Mouse (Mus musculus) adipose tissue, adult 10 weeks (tissue): Measurements from ENCODE around the gene Mterf2. TPM values are rescaled to one million over a fixed set of nuclear protein-coding genes. Genes with fewer than 3 reads are reported as not detected.

Experiments
- polyA plus RNA-seq: library from polyadenylated mRNA; stranded (reverse); fragments of 350-450 nt; fragmentation: Illumina TruSeq; extraction: RNeasy Lipid Tissue Mini Kit (QIAGEN cat#74804); gene quantifications from one replicate; pipeline ENCODE4 v1.2.3, GENCODE M21; 2014; ENCODE audit warnings: low read depth, low replicate concordance

Mterf2 gene
- 9.0 TPM for polyA plus RNA-seq

GRCm38 (mm10) chr10:85127395-85128287 lies at the start of gene Mterf2:
TSS of gene Mterf2 (minus strand) at chr10:85128027.

DNA sequence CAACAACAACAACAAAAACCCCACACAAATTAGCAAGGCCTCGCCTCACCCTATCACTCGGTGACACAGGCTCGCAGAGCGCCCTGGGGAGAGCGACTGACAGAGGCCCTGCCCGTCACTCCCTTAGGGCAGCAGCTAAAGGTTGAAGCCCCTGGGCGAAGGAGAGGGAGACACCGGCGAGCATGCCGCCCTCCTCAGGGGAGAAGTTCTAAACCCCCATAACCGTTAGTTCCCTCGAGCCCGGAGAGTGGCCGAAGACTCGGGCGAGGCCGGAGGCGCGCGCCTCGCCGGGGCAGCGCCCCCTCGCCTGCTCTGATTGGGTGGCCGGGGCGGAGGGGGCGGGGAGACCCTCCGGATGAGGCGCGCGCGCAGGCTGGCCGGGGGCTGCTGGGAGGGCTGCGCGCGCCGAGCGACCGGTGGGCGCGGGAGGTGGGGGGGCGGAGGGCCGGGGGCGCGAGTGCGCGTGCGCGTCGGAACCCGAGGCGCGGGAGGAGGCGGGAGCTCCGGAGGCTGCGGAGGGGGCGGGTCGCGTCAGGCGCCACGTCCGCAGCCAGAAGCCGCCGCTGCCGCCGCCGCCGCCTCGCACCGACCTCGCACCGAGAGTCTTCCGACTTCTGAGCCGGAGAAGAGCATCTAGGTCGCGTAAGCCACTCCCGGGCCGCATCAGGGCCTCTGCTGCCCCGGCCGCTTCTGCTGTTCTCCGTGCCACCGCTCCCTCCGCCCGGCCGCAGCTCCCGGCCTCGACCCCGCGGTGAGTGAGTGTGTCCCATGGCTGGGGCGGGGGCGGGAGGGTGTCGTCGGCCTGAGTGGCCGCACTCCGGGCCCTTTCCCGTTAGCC lies 25.4 kb downstream of the Mterf2 start, which contains the start of the genes Fhl4 and Tmem263:
Fhl4 (minus strand) TSS at position 249 of the 838 bp plus-strand sequence.
Tmem263 (plus strand) TSS at position 381 of the 838 bp plus-strand sequence.

Other genes with a start within 250 kb of the Mterf2 start
- 18.9 TPM for gene Ric8b, start 210.4 kb downstream of the Mterf2 start, polyA plus RNA-seq
- gene Fhl4, start 25.5 kb downstream of the Mterf2 start, polyA plus RNA-seq = 51.4 TPM
- 17.2 TPM for gene Tmem263, start 25.4 kb downstream of the Mterf2 start, polyA plus RNA-seq
- gene Cry1, start 57.0 kb upstream of the Mterf2 start, polyA plus RNA-seq = 8.3 TPM